Mouse (Mus musculus): ENCODE results near the gene Cacnb1. TPM values are rescaled to one million over a fixed set of nuclear protein-coding genes. Genes with fewer than 3 reads are reported as not detected.
A peak's percentile ranks its signal among the peaks of the same experiment; 100 is the strongest.

Gene Cacnb1
- total RNA-seq, 2 experiments from 2014 or later = 199 to 214 TPM

DNA sequence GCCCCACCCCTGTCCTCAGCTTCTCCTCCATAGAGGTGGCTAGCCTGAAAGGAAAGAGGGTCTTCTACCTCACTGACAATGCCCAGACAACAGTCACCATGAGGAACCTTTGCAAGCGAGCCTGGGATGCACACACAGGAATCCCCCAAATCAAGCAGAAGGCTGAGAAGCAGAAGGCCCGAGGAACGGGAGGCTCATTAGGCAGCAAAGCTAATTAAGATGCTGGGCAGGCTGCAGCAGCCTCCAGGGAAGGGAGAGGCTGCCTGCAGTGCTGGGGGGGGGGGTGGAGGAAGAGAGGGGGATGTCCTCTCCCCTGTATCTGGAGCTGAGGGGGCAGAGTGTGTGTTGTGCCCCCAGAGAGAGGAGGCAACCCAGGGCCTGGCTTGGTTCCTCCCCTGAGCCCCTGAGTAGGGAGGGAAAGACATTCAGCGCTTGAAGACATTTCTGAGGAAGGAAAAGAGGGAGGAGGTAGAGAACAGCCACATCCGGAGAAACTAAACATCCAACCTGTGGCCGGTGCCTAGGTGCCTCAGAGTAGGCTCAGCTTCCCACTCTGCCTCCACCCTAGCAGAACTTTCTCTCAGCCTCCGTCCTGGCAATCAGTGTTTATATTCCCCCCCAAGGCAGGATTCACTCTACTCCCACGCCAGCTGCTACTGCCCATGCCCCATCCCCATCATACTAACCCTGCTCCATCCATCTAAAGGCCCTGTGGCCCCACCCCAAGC, 2.8 kb downstream of the Cacnb1 start:
- intact Hi-C loops (cut with DNase I) = no loop called here
- peak overlapping the region; percentile 96 for H3K27ac ChIP-seq
- no peak overlapping the region; the same call in 1 of the 2 replicates for H3K4me3 ChIP-seq
- DNase-seq = no peak
- TF ChIP-seq CTCF (IDR thresholded peaks at IDR 0.05) = no peak

DNA sequence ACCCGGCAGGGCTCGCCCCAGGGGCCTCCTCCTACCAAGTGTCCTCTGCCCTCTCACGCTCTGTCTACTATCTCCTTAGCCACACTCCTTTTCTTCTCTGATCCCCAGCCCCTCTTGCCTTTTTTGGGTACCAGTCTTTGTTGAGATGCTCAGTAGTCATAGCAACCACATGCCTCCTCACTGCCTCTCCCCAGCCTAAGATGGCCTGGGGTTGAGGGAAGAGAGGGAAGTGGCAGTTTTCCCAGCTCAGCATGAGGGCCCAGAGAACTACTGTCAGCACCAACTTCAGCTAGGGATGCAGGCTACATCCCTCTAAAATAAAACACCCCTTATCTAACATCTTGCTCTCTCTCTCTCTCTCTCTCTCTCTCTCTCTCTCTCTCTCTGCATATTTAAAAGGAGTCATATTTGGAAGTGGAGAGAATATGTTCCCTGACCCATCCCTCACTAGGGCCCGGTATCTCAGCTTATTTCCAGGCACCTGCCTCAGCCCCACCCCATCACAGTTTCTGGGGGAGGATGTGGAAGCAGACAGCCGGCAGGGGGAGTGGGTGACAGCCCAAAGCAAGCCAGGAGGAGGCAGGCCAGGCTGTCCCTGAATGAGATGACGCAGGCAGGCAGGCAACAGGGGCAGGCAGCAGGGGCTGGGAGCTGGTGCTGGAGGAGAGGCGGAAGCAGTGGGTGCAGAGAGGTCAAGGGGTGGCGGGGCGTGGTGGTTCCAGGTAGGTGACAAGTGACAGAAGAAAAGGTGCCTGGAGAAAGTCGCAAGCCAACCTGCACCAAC, 3.8 kb downstream of the Cacnb1 start:
- intact Hi-C loops (cut with DNase I) = no loop called here
- peak; percentile 54 for TF ChIP-seq CTCF (IDR thresholded peaks at IDR 0.05)
- peak overlapping the region; percentile 18; the same call in 1 of the 2 replicates for H3K4me3 ChIP-seq

DNA sequence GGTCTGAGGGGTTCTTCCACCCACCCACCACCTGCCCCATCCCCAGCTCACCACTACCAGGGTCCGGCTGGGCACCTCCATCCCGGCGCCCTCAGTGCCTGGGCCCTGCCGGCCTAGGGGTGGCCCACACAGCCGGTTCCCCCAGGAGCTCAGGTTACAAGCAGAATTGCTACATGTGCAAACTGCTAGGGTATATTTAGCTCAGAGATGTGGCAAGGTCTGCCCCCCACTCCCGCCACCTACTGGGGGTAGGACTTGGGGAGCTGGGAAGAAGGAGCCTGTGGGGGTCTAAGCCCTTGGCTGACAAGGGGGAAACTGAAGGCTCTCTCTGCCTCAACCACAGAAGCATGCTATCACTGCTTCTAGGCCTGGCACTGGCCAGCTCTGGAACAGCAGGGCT, 4.6 kb downstream of the Cacnb1 start:
- Histone ChIP-seq H3K27ac (peak overlapping the region; percentile 96), H3K4me3 (peak overlapping the region; percentile 81)
- DNase-seq = peak; percentile 86
- peak; percentile 58 for TF ChIP-seq CTCF (IDR thresholded peaks at IDR 0.05)
- intact Hi-C loops (cut with DNase I) = no loop called here

More for the DNA sequence above, 3.8 kb downstream of the Cacnb1 start:
- H3K27ac ChIP-seq = peak overlapping the region; percentile 96
- DNase-seq = peak; percentile 85

DNA sequence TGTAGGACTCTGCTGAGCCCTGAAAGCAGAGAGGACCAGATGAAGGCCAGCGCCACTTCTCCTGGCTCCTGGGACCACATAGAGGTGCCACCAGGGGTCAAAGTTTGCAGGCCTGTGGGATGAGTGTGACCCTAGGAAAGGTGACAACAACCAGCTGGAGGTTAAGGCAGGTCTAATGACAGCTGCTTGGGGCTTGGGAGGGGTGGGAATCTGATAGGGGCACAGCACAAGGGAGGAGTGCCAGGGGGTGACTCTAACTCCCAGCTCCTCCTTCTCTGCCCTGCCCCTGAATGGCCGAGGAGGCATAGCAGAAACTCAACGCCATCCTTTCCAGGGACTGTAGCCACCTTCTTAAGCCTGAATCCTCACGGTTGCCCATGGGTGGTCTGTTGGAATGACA, 6.0 kb downstream of the Cacnb1 start:
- Histone ChIP-seq H3K4me3 (peak overlapping the region; percentile 81), H3K27ac (peak overlapping the region; percentile 96)
- intact Hi-C loops (cut with DNase I) = no loop called here
- no peak for TF ChIP-seq CTCF (IDR thresholded peaks at IDR 0.05)
- DNase-seq = peak; percentile 87

DNA sequence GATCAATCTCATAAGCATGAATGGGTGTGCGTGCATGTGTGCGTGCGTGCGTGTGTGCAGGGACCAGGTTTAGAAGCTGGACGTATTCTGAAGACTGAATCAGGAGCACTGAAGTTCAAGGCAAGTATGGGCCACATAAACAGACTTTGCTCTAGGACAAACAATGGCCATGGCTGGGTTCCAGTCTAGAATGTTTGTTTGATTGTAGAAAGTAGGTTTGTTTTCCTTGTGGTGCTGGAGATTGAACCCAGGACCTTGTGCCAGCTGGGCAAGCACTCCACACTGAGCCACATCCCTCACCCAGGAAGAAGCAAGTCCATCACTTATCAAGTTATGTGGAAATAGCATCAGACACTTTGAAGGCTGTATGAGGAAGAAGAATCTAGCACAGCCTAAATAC, 6.7 kb downstream of the Cacnb1 start:
- Histone ChIP-seq H3K27ac (peak overlapping the region; percentile 96), H3K4me3 (peak overlapping the region; percentile 81)
- DNase-seq = no peak
- intact Hi-C loops (cut with DNase I) = no loop called here
- no peak for TF ChIP-seq CTCF (IDR thresholded peaks at IDR 0.05)

DNA sequence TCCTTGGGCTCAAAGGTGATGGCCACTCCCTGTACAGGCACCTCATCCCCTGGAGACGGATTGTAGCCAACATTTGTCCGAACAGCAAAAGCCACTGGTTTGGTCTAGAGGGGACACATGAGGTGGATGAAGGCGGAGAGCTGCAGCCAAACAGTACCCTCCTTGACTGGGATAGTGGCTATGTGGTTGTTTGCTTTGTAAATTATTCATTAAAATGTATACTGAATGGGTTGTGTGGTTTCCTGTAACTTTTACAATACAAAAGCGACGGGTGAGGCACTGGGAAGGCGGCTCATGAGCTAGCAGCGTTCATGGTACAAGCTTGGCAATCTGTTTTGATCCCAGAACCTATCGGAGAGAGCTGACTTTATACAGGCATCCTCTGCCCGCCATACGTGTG, 10.0 kb downstream of the Cacnb1 start:
- no peak for TF ChIP-seq CTCF (IDR thresholded peaks at IDR 0.05)
- H3K27ac ChIP-seq = no peak overlapping the region
- no peak for DNase-seq
- intact Hi-C loops (cut with DNase I) = no loop called here
- no peak overlapping the region for H3K4me3 ChIP-seq

DNA sequence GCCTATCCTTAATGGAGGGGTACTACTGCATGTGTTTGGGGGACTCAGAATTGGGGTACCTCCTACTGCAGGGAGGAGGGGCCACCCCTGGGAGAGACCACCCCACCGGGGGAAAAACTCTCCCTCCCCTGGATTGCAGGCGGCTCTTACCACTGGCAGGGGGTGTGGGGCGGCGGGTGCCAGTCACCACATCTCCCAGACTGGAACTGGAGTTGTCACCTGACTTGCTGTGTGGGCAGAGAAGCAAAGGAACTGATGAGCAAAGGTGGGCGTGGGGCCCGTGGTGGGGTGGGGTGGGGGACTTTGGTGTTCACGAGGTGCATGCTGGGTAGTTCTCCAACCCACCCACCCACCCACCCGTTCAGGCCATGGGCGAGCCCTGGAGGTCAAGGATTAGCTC, 11.1 kb downstream of the Cacnb1 start:
- H3K27ac ChIP-seq = no peak overlapping the region
- intact Hi-C loops (cut with DNase I) = no loop called here
- no peak for DNase-seq
- TF ChIP-seq CTCF (IDR thresholded peaks at IDR 0.05) = no peak
- H3K4me3 ChIP-seq = no peak overlapping the region

DNA sequence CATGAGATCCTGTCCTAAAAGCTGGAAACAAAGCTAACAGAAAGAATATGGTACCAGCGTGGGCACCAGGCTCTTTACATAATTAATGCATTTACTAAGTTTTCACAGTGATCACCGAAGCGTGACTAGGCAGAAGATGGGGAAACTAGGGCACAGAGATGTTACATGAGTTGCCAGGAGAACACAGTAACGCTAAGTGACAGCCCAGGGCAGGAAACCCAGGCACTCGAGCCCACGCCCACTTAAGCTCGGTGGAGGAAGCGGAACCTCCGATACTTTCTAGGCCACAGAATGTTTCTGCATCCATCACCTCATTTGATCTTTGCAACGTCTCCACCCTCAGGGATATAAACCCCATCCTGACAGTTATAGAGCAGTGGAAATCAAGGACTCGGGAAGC, 14.7 kb downstream of the Cacnb1 start:
- no peak for TF ChIP-seq CTCF (IDR thresholded peaks at IDR 0.05)
- H3K27ac ChIP-seq = no peak overlapping the region; the same call in 1 of the 2 replicates
- no peak overlapping the region for H3K4me3 ChIP-seq
- intact Hi-C loops (cut with DNase I) = no loop called here
- DNase-seq = no peak

DNA sequence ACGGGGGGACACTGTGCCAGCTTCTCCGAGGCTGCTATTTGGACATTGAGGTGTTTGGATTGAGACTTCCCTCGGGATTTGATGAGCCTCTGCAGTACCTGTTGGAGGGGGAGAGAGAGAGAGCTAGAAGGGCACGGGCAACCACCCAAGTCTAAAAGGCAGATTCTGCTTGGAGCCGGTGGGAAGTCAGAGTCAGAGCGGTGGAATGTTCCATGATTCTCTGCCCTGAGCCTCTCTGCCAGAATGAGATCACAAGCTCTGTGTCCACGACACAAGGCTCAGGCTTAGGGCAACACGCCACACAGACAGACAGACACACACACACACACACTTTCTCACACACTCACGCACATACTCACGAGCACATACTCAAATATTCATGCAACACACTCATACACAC, 17.1 kb downstream of the Cacnb1 start:
- peak overlapping the region; percentile 87 for H3K27ac ChIP-seq
- DNase-seq = peak; percentile 81
- no peak for TF ChIP-seq CTCF (IDR thresholded peaks at IDR 0.05)
- intact Hi-C loops (cut with DNase I) = no loop called here
- H3K4me3 ChIP-seq = peak overlapping the region; percentile 22

DNA sequence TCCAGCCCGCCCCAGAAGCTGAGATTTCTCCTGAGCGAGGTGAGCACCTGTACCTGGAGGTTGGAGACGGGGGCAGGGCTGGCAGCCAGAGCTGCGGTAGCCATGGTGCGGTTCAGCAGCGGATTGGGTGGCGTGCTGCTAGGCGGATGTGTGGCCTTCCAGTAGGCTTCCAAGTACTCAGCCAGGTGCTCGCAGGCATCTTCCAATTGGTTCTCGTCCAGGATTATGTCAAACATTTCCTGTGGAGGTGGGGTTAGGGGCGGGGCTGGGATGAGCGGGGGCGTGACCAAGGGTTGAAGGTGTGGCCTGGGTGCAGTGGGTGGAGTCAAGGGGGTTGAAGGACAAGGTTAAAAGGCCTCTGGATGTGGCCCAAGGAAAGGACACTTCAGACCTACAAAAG, 17.8 kb downstream of the Cacnb1 start:
- TF ChIP-seq CTCF (IDR thresholded peaks at IDR 0.05) = no peak
- intact Hi-C loops (cut with DNase I) = no loop called here
- DNase-seq = peak; percentile 70
- H3K4me3 ChIP-seq = peak overlapping the region; percentile 29; the same call in 1 of the 2 replicates
- peak overlapping the region; percentile 87 for H3K27ac ChIP-seq

DNA sequence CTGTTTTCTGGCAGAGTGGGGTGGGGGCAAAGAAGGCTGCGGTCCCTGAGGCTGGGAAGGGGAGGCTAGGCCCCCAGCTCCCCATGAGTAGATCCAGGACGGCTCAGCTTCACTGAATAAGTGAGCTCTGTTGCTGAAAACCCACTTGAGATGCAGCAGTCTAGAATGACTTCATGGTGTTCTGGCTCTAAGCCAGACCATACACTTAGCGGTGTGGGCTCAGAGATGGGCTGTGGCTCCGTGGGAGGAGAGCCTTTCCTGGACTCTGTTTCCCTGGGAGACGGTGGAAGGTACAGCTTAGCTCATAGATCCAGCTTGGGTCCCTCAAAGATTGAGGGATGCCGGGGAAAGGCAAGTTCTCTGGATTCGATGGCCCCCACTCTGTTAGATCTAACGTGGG, 18.7 kb downstream of the Cacnb1 start:
- DNase-seq = no peak

DNA sequence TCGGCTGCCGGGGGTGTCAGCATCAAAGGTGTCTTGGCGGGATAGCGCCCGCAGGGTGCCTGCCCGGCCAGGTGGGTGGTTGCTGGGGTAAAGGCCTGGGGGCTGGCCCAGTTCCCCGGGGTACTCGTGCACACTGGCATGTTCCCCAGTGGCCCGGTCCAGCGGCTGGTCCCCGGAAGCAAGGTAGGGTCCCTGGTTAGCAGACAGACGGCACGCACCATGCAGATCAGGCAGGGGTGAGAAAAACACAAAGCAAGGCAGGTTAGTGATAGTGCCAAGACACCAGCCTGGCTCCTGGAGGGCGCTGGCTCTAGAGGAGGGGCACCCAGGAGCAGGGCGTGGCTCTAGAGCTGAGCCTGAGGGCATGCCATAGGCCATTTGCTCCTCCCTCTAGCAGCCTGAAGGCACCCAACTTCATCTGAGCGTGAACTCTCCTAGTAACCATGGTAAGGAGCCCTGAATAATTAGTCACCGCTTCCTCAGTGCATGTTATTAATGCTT, 19.6 kb downstream of the Cacnb1 start:
- no peak for TF ChIP-seq CTCF (IDR thresholded peaks at IDR 0.05)
- H3K4me3 ChIP-seq = peak overlapping the region; percentile 62
- H3K27ac ChIP-seq = peak overlapping the region; percentile 48; the same call in 1 of the 2 replicates
- peak; percentile 55 for DNase-seq
- intact Hi-C loops (cut with DNase I) = no loop called here

More for the DNA sequence above, 18.7 kb downstream of the Cacnb1 start:
- peak overlapping the region; percentile 87; the same call in 1 of the 2 replicates for H3K27ac ChIP-seq
- intact Hi-C loops (cut with DNase I) = no loop called here
- H3K4me3 ChIP-seq = no peak overlapping the region
- TF ChIP-seq CTCF (IDR thresholded peaks at IDR 0.05) = no peak

DNA sequence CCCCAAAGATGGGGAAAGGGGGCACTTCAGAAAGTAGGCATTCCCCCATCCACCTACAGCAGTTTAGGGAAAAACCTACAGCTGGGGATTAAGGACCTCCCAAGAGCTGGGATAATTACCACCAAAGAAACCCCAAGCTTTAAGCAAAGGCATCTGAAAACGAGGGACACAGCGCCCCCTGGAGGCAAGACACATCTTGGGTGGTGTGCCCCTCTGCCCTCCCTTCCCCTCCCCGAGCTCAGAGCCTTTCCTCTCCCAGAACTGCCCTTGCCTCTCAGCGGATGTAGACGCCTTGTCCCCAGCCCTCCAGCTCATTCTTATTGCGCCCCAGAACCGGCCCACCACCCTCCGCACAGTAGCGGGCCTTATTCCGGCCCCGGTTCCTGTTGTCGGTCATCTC, 20.2 kb downstream of the Cacnb1 start:
- H3K4me3 ChIP-seq = peak overlapping the region; percentile 62
- intact Hi-C loops (cut with DNase I) = no loop called here
- peak overlapping the region; percentile 48 for H3K27ac ChIP-seq
- peak; percentile 90 for TF ChIP-seq CTCF (IDR thresholded peaks at IDR 0.05)
- peak; percentile 85 for DNase-seq
